Mouse (Mus musculus) spleen, postnatal 14 days (tissue): ENCODE data around the gene Prpf18.
A peak's percentile ranks its signal among the peaks of the same experiment; 100 is the strongest.
"Not testable (repeated sequence)": the region's sequence is repeated elsewhere in the genome, so short reads cannot be mapped to it uniquely, and the experiment has no call there.

ENCODE experiments used
- DNase-seq, 2 experiments: peaks; one replicate each; pipeline ENCODE4 v3.0.0; 2021 to 2022; ENCODE audit warnings: low spot score in 2 of 2

Prpf18 gene

GRCm38 (mm10) chr2:4651500-4652285 is at the start of gene Prpf18:
Prpf18 (minus strand) TSS chr2:4652113.
- peak; percentile 78 to 88 for DNase-seq

- no peak for DNase-seq
These were observed 28.0 kb upstream of the Prpf18 start for GRCm38 (mm10) chr2:4679886-4680285.

- DNase-seq, result no peak
These were observed 19.7 kb upstream of the Prpf18 start for GRCm38 (mm10) chr2:4671636-4672035.

- no peak for DNase-seq
These were observed 17.8 kb upstream of the Prpf18 start for GRCm38 (mm10) chr2:4669701-4670100.

- DNase-seq, result no peak
These were observed 16.7 kb upstream of the Prpf18 start for GRCm38 (mm10) chr2:4668626-4669025.

DNA sequence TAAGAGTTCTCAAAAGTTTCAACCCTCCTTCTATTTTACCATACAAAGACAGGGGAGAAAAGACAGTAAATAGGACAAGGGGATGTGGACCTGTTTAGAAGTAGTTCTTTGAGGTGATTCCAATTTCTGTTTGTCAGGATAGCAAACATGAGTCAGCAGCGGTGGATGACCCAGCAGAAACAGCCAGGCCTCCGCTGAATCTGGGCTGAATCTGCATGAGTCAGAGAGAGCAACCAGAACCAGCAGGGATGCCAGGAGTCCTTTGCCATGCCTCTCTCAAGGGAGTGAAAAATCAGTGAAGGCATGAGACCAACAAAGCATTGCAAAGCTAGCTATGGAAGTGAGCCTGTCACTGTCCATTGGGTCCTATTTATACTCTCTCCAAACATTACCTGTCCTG is 8.8 kb upstream of the Prpf18 start:
- DNase-seq, result no peak

DNA sequence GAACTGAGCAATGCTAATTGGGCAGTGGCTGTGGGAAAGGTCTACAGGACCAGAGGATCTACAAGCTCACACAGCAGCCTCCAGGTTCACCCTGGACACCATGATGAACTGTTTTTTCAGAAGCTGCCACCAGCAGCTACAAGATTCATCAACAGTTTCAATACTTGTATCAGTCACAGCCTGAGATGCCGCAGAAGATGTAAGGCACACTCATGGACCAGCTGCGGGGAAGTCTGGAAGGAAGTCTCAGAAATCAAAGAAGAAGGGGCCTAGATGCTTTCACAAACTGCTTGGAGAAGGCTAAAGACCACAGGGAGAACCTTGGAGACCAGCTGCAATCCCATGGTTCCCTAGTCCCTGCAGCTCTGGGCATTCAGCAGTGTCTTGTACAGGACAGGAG is 2.3 kb downstream of the Prpf18 start:
- no peak for DNase-seq

- no peak for DNase-seq
These were observed 3.8 kb downstream of the Prpf18 start for GRCm38 (mm10) chr2:4648094-4648493.

GRCm38 (mm10) chr2:4645066-4645465 is 6.8 kb downstream of the Prpf18 start:
- no peak for DNase-seq

DNA sequence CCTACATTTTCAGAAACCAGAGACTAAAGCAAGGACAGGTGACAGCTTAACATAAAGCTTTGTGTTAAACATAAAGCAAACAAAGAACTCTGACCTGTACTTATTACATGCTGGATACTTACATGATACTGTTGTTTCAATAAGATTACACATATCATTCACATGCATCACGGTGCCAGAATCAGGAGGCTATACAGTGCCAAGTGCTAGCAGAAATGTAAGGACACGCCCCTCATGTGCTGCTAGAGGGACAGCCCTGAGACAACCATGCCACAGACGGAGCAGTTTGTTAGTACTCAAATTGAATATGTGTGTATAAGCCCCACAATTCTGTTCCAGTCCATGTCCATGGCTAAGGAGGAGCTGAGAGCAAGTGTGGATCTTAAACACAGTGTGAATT is 13.7 kb downstream of the Prpf18 start:
- no peak for DNase-seq

DNA sequence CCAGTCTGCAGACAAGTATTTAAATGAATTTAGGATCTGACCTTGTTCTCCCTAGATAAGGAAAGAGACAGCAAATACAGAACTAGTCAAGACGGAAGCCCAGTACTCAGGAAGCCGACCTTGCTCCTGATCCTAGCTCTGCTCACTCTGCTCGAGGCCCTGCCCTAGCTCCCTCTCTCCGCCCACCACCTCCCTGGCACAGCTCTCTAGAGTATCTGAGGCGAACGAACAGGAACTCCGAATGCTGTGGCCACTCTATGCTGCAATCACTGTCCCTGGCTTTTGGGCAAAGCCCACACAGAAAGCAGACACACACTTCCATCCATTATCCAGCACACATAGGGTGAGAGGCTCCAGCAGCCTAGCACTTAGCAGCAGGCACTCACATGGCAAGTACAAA is 15.3 kb downstream of the Prpf18 start:
- no peak for DNase-seq

DNA sequence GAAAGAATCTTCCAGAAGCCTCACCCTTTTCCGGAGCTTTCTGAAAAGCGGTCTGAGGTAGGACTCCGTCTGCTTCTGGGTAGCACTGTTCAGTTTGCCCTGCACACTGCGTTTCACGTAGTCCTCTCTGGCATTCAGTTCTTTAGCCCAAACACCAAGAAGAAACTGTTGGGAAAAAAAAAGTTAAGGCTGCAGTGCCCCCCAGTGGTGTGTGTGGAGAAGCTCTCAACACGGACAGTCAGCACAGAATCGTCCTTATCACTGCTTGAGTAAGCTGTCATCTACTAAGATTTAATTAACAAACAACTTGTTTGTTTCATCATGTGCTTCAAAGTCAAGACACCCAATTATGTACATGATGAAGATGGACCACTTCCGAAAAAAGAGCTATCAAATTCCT is 16.1 kb downstream of the Prpf18 start:
- DNase-seq, result no peak

DNA sequence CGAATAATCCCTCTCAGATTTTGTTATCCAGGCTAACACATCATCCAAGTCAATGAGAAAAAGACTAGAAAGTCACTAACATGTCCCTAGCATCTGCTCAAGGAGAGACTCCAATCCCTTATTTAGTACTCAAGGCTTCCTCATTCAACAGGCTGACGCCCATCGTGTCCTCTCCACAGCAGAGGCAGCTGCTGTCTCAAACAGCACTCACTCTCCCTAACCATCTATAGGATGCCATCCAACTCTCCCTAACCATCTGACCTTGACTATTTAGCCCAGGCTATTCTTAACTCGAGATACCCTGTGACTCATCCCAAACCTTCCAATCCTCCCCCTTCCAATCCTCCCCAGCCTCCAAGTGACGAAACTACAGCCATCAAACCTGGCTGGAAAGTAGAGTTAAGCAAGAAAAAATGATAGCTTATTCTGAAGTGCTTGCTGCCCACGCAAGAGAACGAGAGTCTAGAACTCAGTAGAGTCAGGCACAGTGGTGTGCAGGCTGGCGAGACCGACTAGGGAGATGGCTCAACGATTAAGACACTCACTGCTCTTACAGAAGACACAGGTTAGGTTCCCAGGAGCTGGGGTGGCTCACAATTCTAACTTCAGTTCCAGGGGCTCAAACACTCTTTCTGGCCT is 21.6 kb downstream of the Prpf18 start:
- no peak for DNase-seq

GRCm38 (mm10) chr2:4629470-4629869 is 22.4 kb downstream of the Prpf18 start:
- no peak for DNase-seq

- no peak for DNase-seq
These were observed 23.0 kb downstream of the Prpf18 start for GRCm38 (mm10) chr2:4628920-4629319.

GRCm38 (mm10) chr2:4626911-4627310 is 25.0 kb downstream of the Prpf18 start:
- no peak for DNase-seq

GRCm38 (mm10) chr2:4621471-4621985 is 30.4 kb downstream of the Prpf18 start:
- DNase-seq, result no peak

DNA sequence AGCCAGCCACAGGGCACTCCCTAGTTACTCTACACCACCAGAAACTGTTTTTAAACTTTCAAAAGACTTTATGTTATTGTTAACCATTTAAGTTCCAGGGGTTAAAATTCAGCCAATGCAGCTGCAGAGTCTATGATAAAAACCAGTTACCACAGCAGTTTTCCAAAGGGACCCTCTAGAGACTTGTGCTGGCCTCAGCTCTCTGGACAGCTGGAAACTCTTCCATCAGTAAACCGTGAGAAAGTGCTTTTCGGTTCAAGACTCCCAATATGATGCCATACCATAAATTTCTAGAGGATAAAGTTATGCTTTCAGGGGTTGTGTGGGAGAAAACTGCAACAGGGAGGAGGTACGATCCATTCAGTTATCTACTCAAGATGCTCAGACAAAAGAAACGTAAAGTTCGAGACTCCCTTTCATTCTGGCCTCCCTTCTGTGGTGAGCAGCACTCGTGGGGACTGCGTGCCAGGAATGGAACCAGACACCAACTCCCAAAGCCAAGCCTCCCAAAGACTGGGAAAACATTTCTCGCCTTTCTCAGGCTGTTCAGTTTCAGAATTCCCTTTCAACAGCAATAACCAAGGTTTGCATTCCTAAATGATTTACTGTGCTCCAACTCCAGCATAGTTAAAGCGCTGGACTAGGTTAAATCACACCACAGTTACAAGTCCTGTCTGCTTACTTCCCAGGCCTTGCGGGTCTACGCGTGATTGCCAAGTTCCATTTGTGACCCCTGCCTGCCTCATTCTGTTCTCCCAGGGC is 31.1 kb downstream of the Prpf18 start:
- DNase-seq, result no peak

DNA sequence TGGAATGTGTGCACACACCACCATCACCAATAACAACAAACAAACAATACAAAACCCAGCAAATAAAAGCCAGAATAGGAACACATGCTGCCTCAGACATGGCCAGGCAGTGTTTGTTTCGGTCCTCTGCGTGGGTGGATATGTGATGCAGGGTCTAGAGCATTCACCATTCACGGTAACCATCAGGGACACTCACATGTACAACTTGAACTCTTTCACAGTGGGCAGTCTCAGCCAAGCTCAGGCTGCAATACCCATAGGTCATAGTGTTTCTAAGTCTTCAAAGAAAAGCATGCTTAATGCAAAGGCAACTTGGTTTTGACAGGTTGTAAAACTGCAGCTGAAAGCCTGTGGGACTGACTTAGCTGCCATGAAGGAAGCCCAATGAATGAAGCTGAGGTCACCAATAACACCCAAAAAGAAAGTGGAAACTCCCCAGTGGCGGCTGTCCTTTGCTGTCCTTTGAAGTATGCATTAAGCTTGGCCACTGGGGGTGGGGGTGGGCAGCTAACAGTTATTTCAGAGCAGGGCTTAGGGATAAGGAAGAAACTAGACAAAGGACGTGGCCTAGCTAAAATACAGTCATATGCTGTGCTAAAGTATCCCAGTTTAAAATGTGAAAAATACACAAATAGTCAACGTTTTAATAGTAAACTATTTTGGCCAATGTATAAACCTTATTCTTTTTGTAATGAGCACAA is 31.9 kb downstream of the Prpf18 start:
- no peak for DNase-seq

DNA sequence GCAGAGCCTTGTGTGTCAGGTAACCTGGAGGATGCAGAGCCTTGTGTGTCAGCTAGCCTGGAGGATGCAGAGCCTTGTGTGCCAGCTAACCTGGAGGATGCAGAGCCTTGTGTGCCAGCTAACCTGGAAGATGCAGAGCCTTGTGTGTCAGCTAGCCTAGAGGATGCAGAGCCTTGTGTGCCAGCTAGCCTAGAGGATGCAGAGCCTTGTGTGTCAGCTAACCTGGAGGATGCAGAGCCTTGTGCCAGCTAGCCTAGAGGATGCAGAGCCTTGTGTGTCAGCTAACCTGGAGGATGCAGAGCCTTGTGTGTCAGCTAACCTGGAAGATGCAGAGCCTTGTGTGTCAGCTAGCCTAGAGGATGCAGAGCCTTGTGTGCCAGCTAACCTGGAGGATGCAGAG is 32.8 kb downstream of the Prpf18 start:
- DNase-seq, result not testable (repeated sequence)

- no peak for DNase-seq
These were observed 34.9 kb downstream of the Prpf18 start for GRCm38 (mm10) chr2:4616995-4617394.

DNA sequence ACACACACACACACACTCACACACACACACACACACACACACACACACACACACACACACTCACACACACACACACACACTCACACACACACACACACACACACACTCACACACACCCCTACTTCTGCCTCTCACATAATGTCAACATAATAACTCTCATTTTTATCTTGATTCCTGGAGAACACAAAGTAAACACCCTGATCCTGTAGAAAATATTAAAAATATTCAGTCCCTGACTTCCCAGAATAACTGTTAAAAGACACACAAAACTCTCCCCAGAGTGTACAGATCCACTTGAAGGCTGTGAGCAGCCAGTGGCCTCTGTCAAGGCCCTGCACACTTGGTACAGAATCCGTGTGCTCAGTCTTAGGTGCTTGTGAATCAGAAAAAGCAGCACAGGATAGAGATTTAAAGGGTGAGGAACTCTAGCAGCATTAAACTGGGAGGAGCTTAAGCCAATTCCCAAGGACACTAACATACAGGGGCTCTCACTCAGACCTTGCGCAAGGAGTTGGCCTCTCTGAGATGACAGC is 36.8 kb downstream of the Prpf18 start:
- no peak for DNase-seq
